Mouse (Mus musculus) thymus, postnatal 25 days (tissue): ENCODE measurements around the gene Grik1.

ENCODE experiments used
- DNase-seq: peaks from one replicate; pipeline ENCODE4 v3.0.0; 2022

Grik1 gene

GRCm38 (mm10) chr16:88141594-88141993 is 148.5 kb downstream of the Grik1 start:
- DNase-seq, result no peak

GRCm38 (mm10) chr16:88138913-88139312 is 151.2 kb downstream of the Grik1 start:
- DNase-seq, result no peak

- DNase-seq, result no peak
These were observed 157.1 kb downstream of the Grik1 start for GRCm38 (mm10) chr16:88132919-88133318.

- no peak for DNase-seq
These were observed 159.0 kb downstream of the Grik1 start for GRCm38 (mm10) chr16:88131103-88131502.

GRCm38 (mm10) chr16:88125098-88125497 is 165.0 kb downstream of the Grik1 start:
- DNase-seq, result no peak

GRCm38 (mm10) chr16:88112551-88113138 is 177.4 kb downstream of the Grik1 start:
- DNase-seq, result no peak

GRCm38 (mm10) chr16:88111459-88111858 is 178.6 kb downstream of the Grik1 start:
- no peak for DNase-seq

GRCm38 (mm10) chr16:88094206-88094789 is 195.8 kb downstream of the Grik1 start:
- DNase-seq, result no peak

- DNase-seq, result no peak
These were observed 202.8 kb downstream of the Grik1 start for GRCm38 (mm10) chr16:88087280-88087679.

GRCm38 (mm10) chr16:88074716-88075115 is 215.3 kb downstream of the Grik1 start:
- no peak for DNase-seq

GRCm38 (mm10) chr16:88060936-88061335 is 229.1 kb downstream of the Grik1 start:
- no peak for DNase-seq

- no peak for DNase-seq
These were observed 241.9 kb downstream of the Grik1 start for GRCm38 (mm10) chr16:88048121-88048520.

GRCm38 (mm10) chr16:88044321-88044720 is 245.7 kb downstream of the Grik1 start:
- no peak for DNase-seq

- DNase-seq, result no peak
These were observed 247.6 kb downstream of the Grik1 start for GRCm38 (mm10) chr16:88042458-88042857.

GRCm38 (mm10) chr16:88038503-88039091 is 251.5 kb downstream of the Grik1 start:
- no peak for DNase-seq

- DNase-seq, result no peak
These were observed 301.3 kb downstream of the Grik1 start for GRCm38 (mm10) chr16:87988805-87989204.

- no peak for DNase-seq
These were observed 305.7 kb downstream of the Grik1 start for GRCm38 (mm10) chr16:87984201-87984870.

GRCm38 (mm10) chr16:87974076-87974443 is 316.0 kb downstream of the Grik1 start:
- DNase-seq, result no peak

GRCm38 (mm10) chr16:87973394-87974075 is 316.5 kb downstream of the Grik1 start:
- no peak for DNase-seq

- no peak for DNase-seq
These were observed 318.2 kb downstream of the Grik1 start for GRCm38 (mm10) chr16:87971911-87972310.

GRCm38 (mm10) chr16:87969936-87970335 is 320.1 kb downstream of the Grik1 start:
- DNase-seq, result no peak

GRCm38 (mm10) chr16:87961419-87961818 is 328.6 kb downstream of the Grik1 start:
- DNase-seq, result no peak

- DNase-seq, result no peak
These were observed 332.6 kb downstream of the Grik1 start for GRCm38 (mm10) chr16:87957449-87957848.
